In genomic region chr17:87024491-87025242, GRCm38 (mm10) we compare ENCODE assay signal across 8 mouse cellular contexts. TPM values are rescaled to one million over a fixed set of nuclear protein-coding genes. Genes with fewer than 3 reads are reported as not detected.
DNase-seq lines count a peak whose midpoint lies in the region; ATAC-seq and TF ChIP-seq lines count a peak whose summit lies in the region.

No protein-coding gene starts in this region.

- no peak for TF ChIP-seq CTCF in E14TG2a.4 (conservative IDR thresholded peaks at IDR 0.05; ENCODE audit: low read length)

- H3K27ac ChIP-seq in heart, embryonic 14.5 days (replicated peaks in 1 of 2; ENCODE audit: control insufficient read depth in 1 of 2, insufficient read depth in 1 of 2, low read depth in 2 of 2, low read length in 2 of 2): no peak overlapping the region
- peak overlapping the region; percentile 66; the same call in 1 of the 2 replicates for H3K27ac ChIP-seq in embryonic facial prominence, embryonic 15.5 days (replicated peaks)
- H3K27ac ChIP-seq in limb, embryonic 11.5 days (replicated peaks; ENCODE audit: low read depth, low read length): no peak overlapping the region
- H3K27ac ChIP-seq in neural tube, embryonic 12.5 days: no peak overlapping the region

- DNase-seq in heart, adult 11 months: no peak
- no peak for DNase-seq in limb, embryonic 11.5 days (ENCODE audit: low spot score)
- no peak for DNase-seq in layer of hippocampus, adult 11-12 months (ENCODE audit: low spot score)
- no peak for DNase-seq in thymus, postnatal 10 days (ENCODE audit: low spot score in 2 of 2)

- peaks cover 22% of the 10 kb centered on the region for H3K36me3 ChIP-seq in heart, embryonic 14.5 days (ENCODE audit: control insufficient read depth, insufficient read depth, low read length)
- H3K36me3 ChIP-seq in E14TG2a.4 (ENCODE audit: insufficient read depth, low read length): peaks cover 51% of the 10 kb centered on the region
- H3K36me3 ChIP-seq in embryonic facial prominence, embryonic 15.5 days: peaks cover 10% of the 10 kb centered on the region
- H3K36me3 ChIP-seq in limb, embryonic 11.5 days (ENCODE audit: control insufficient read depth, insufficient read depth, low read length): no peaks in the 10 kb centered on the region; the same call in 1 of the 2 replicates
- peaks cover 9% of the 10 kb centered on the region for H3K36me3 ChIP-seq in neural tube, embryonic 12.5 days

- peak overlapping the region; percentile 74 to 94 for H3K4me3 ChIP-seq in heart, embryonic 14.5 days (ENCODE audit: control insufficient read depth in 1 of 2, insufficient read depth in 1 of 2, low read depth in 1 of 2, low read length in 2 of 2)
- peak overlapping the region; percentile 95 for H3K4me3 ChIP-seq in E14TG2a.4 (replicated peaks; ENCODE audit: low read length)
- H3K4me3 ChIP-seq in embryonic facial prominence, embryonic 15.5 days (replicated peaks): peak overlapping the region; percentile 94
- peak overlapping the region; percentile 78 for H3K4me3 ChIP-seq in limb, embryonic 11.5 days (ENCODE audit: low read depth, low read length)
- peak overlapping the region; percentile 85 for H3K4me3 ChIP-seq in neural tube, embryonic 12.5 days

- H3K9me3 ChIP-seq in heart, embryonic 14.5 days (ENCODE audit: control insufficient read depth, low read length): 0 out of 2 replicates have a peak, but pooled peaks cover 2% of the 10 kb centered on the region
- H3K9me3 ChIP-seq in E14TG2a.4 (ENCODE audit: low read length): no peaks in the 10 kb centered on the region
- no peaks in the 10 kb centered on the region for H3K9me3 ChIP-seq in embryonic facial prominence, embryonic 15.5 days (replicated peaks)
- H3K9me3 ChIP-seq in limb, embryonic 11.5 days (ENCODE audit: control insufficient read depth, low read length): no peaks in the 10 kb centered on the region
- H3K9me3 ChIP-seq in neural tube, embryonic 12.5 days: no peaks in the 10 kb centered on the region

- peaks cover 0 to 12% of the 10 kb centered on the region in 2 experiments; a peak in 2 of 4 replicates for H3K4me1 ChIP-seq in heart, embryonic 14.5 days (ENCODE audit: control insufficient read depth in 2 of 2, insufficient read depth in 2 of 2, low read length in 2 of 2)
- peaks cover 21% of the 10 kb centered on the region for H3K4me1 ChIP-seq in E14TG2a.4 (replicated peaks; ENCODE audit: low read depth, low read length)
- H3K4me1 ChIP-seq in embryonic facial prominence, embryonic 15.5 days: peaks cover 16% of the 10 kb centered on the region
- H3K4me1 ChIP-seq in limb, embryonic 11.5 days (ENCODE audit: control insufficient read depth, insufficient read depth, low read length): no peaks in the 10 kb centered on the region
- H3K4me1 ChIP-seq in neural tube, embryonic 12.5 days: peaks cover 11% of the 10 kb centered on the region; the same call in 1 of the 2 replicates

- no peaks in the 10 kb centered on the region for H3K27me3 ChIP-seq in heart, embryonic 14.5 days (ENCODE audit: control insufficient read depth, insufficient read depth, low read length)
- H3K27me3 ChIP-seq in E14TG2a.4 (ENCODE audit: insufficient read depth, low read length): no peaks in the 10 kb centered on the region
- no peaks in the 10 kb centered on the region for H3K27me3 ChIP-seq in embryonic facial prominence, embryonic 15.5 days
- no peaks in the 10 kb centered on the region for H3K27me3 ChIP-seq in limb, embryonic 11.5 days (ENCODE audit: control insufficient read depth, insufficient read depth, low read length)
- no peaks in the 10 kb centered on the region for H3K27me3 ChIP-seq in neural tube, embryonic 12.5 days (replicated peaks)

- ATAC-seq in heart, embryonic 14.5 days (ENCODE audit: insufficient number of reproducible peaks, insufficient read depth, low FRiP score, low read depth): peak; percentile 51
- peak; percentile 66; the same call in 1 of the 2 replicates for ATAC-seq in embryonic facial prominence, embryonic 15.5 days (ENCODE audit: insufficient number of reproducible peaks, low FRiP score, low TSS enrichment, low read depth)
- ATAC-seq in limb, embryonic 11.5 days (ENCODE audit: insufficient number of reproducible peaks, low FRiP score, low TSS enrichment, low read depth): peak; percentile 68; the same call in 1 of the 2 replicates
- no peak for ATAC-seq in neural tube, embryonic 12.5 days (ENCODE audit: low FRiP score, low read depth)

- H3K4me2 ChIP-seq in heart, embryonic 14.5 days (ENCODE audit: low read length): peak overlapping the region; percentile 95
- peak overlapping the region; percentile 94 for H3K4me2 ChIP-seq in embryonic facial prominence, embryonic 15.5 days (replicated peaks)
- peak overlapping the region; percentile 76 for H3K4me2 ChIP-seq in limb, embryonic 11.5 days (ENCODE audit: low read depth, severe bottlenecking)
- H3K4me2 ChIP-seq in neural tube, embryonic 12.5 days (replicated peaks): peak overlapping the region; percentile 98

- peak overlapping the region; percentile 76 for H3K9ac ChIP-seq in heart, embryonic 14.5 days (ENCODE audit: low read length)
- H3K9ac ChIP-seq in embryonic facial prominence, embryonic 15.5 days: peak overlapping the region; percentile 53
- H3K9ac ChIP-seq in limb, embryonic 11.5 days (ENCODE audit: low read length): peak overlapping the region; percentile 65
- H3K9ac ChIP-seq in neural tube, embryonic 12.5 days: peak overlapping the region; percentile 78

- WGBS in heart, embryonic 14.5 days: 2% methylated on average over 55 of the region's 55 CpGs
- WGBS in embryonic facial prominence, embryonic 15.5 days: 1% methylated on average over 55 of the region's 55 CpGs
- under 1% methylated on average over 55 of the region's 55 CpGs for WGBS in limb, embryonic 11.5 days
- WGBS in neural tube, embryonic 12.5 days: 1% methylated on average over 55 of the region's 55 CpGs

RNA-seq across cellular contexts. Expression of gene Pigf, which starts 0.5 kb away (rescaled TPM):
- 12.5 and 16.4 TPM in 2 replicates for polyA plus RNA-seq in heart, embryonic 14.5 days (2014; fragmentation: Nextera tagmentation; extraction: Ambion mirVana)
- 25.6 and 28.4 TPM in 2 replicates for polyA plus RNA-seq in embryonic facial prominence, embryonic 15.5 days (2015; fragmentation: Nextera tagmentation; extraction: Ambion mirVana)
- polyA plus RNA-seq in limb, embryonic 11.5 days (2014; fragmentation: Nextera tagmentation; extraction: Ambion mirVana): 37.4 and 37.9 TPM in 2 replicates
- 36.8 and 40.6 TPM in 2 replicates for polyA plus RNA-seq in neural tube, embryonic 12.5 days (2016; fragmentation: Nextera tagmentation; extraction: Ambion mirVana)

RNA-seq across cellular contexts. Expression of gene Cript, which starts 0.7 kb away (rescaled TPM):
- polyA plus RNA-seq in heart, embryonic 14.5 days (2014; fragmentation: Nextera tagmentation; extraction: Ambion mirVana): 121 and 130 TPM in 2 replicates
- 114 and 117 TPM in 2 replicates for polyA plus RNA-seq in embryonic facial prominence, embryonic 15.5 days (2015; fragmentation: Nextera tagmentation; extraction: Ambion mirVana)
- 133 and 148 TPM in 2 replicates for polyA plus RNA-seq in limb, embryonic 11.5 days (2014; fragmentation: Nextera tagmentation; extraction: Ambion mirVana)
- 194 and 204 TPM in 2 replicates for polyA plus RNA-seq in neural tube, embryonic 12.5 days (2016; fragmentation: Nextera tagmentation; extraction: Ambion mirVana)
